Mouse (Mus musculus) kidney, postnatal 0 days (tissue): ENCODE measurements around the gene Eif2ak3. TPM values are rescaled to one million over a fixed set of nuclear protein-coding genes. Genes with fewer than 3 reads are reported as not detected.

ENCODE experiments used
- ATAC-seq: fragments of 200-750 bp; cut with Nextera tagmentation; replicated peaks from 2 replicates; pipeline ENCODE4 v1.8.0; 2017; ENCODE audit warnings: low read depth, moderate number of reproducible peaks, moderate TSS enrichment, moderate library complexity; ENCODE audit not compliant: low FRiP score
- DNase-seq: peaks from one replicate; pipeline ENCODE4 v3.0.0-alpha.2; 2016; ENCODE audit warnings: low spot score
- H3K27ac ChIP-seq: fragments of 300-500 bp; sonication (generic); 2 replicates; pipeline ENCODE4 v1.5.1; 2014; ENCODE audit warnings: mild to moderate bottlenecking
- H3K27me3 ChIP-seq: fragments of 300-500 bp; sonication (generic); 2 replicates; pipeline ENCODE4 v1.6.1; 2014; ENCODE audit warnings: low read length, mixed read lengths; ENCODE audit not compliant: insufficient read depth
- H3K36me3 ChIP-seq: fragments of 300-500 bp; sonication (generic); 2 replicates; pipeline ENCODE4 v1.6.1; 2014; ENCODE audit warnings: low read length, mixed read lengths; ENCODE audit not compliant: insufficient read depth
- H3K4me1 ChIP-seq: fragments of 300-500 bp; sonication (generic); replicated peaks from 2 replicates; pipeline ENCODE4 v1.6.1; 2014; ENCODE audit warnings: antibody characterized with exemption, low read length, mixed read lengths; ENCODE audit not compliant: insufficient read depth
- H3K4me2 ChIP-seq: fragments of 300-500 bp; sonication (generic); 2 replicates; pipeline ENCODE4 v1.6.1; 2014; ENCODE audit warnings: mild to moderate bottlenecking, low read length, moderate library complexity, mixed read lengths
- H3K4me3 ChIP-seq: fragments of 300-500 bp; sonication (generic); replicated peaks from 2 replicates; pipeline ENCODE4 v1.5.1; 2014; ENCODE audit warnings: low read depth, low read length
- H3K9ac ChIP-seq: fragments of 300-500 bp; sonication (generic); 2 replicates; pipeline ENCODE4 v1.6.1; 2014; ENCODE audit warnings: low read depth, low read length
- H3K9me3 ChIP-seq: fragments of 300-500 bp; sonication (generic); replicated peaks from 2 replicates; pipeline ENCODE4 v1.6.1; 2016; ENCODE audit warnings: low read length, inconsistent platforms, mixed read lengths
- CTCF ChIP-seq: IDR thresholded peaks from 2 replicates; pipeline ENCODE4 v1.5.1; 2016; ENCODE audit warnings: antibody characterized with exemption, low read depth, mild to moderate bottlenecking, moderate library complexity
- WGBS: fragments of 180-500 bp; shearing (Covaris S2); extraction: QIAGEN DNeasy Blood & Tissue Kit; methylation state at CpG from one replicate; pipeline ENCODE4 v1.1.7; 2014; 5-methylcytosine and 5-hydroxymethylcytosine counted together
- polyA plus RNA-seq: library from polyadenylated mRNA; unstranded; fragments of >200 nt; fragmentation: Nextera tagmentation; extraction: Ambion mirVana; gene quantifications from 2 replicates; pipeline ENCODE4 v1.2.1, GENCODE M21; 2015

Gene Eif2ak3
- polyA plus RNA-seq, 1 experiment from 2014 or later: 12.5 TPM

DNA sequence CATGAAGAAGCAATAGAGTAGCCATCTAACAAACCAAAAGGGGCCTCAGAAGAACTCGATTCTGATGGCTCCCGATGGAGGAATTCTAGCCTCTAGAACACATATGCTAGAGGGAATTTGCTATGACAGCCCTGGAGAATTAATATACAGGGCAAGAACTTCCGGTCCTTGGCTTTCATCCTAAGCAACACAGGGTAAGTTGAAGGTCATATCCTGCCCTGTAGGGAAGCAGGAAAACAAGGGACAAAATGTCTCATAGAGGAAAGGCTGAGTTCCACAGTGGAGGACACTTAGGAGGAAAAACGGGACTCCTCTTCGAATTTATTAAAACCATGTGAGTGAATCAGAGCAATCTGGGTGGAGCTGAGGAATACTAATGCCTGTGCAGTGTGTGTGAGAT is 1.3 kb upstream of the Eif2ak3 start:
- DNase-seq (peak; percentile 59), ATAC-seq (no peak)
- Histone ChIP-seq H3K4me3 (no peak overlapping the region), H3K9me3 (no peaks in the 10 kb centered on the region), H3K27me3 (no peaks in the 10 kb centered on the region), H3K36me3 (no peaks in the 10 kb centered on the region), H3K27ac (peak overlapping the region; percentile 87), H3K4me2 (peak overlapping the region; percentile 72), H3K9ac (peak overlapping the region; percentile 5; the same call in 1 of the 2 replicates), H3K4me1 (peaks cover 22% of the 10 kb centered on the region)
- TF ChIP-seq CTCF: no peak
- 45% methylated on average over 5 of the region's 5 CpGs for WGBS

DNA sequence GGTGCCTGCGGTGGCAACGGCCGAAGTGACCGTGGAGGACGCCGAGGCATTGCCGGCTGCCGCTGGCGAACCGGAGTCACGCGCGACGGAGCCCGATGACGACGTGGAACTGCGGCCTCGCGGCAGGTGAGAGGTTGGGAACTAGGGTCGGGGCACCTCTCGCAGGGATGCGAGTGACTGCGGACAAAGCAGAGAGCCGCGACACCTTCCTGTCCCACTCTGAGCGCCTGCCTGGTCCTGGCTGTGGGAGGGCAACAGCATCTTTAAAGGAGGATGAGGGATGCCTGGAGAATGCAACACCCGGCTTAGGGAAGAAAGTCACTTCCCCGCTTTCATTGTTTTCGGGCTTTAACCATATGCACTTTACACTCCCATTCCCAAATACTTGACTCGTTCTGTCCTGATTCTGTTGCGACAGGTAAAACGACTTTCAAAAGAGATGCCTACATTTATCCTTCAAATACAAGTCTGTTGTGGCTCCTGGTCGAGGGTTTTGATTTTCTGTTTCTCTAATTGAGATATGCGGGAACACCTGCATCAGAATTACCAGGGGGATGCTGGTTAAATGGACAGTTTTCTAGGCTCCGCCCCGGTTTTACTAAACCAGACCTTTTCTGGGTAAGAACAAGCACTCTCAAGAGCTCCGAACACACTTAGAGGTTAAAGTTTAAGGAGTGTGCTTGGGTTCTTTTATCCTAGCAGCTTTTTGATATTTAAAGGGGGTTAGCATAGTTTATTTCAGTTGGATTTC is 756 bp downstream of the Eif2ak3 start:
- ATAC-seq (no peak), DNase-seq (no peak)
- Histone ChIP-seq H3K36me3 (no peaks in the 10 kb centered on the region), H3K27me3 (no peaks in the 10 kb centered on the region), H3K9me3 (no peaks in the 10 kb centered on the region), H3K9ac (peak overlapping the region; percentile 81), H3K4me3 (peak overlapping the region; percentile 84), H3K4me1 (peaks cover 27% of the 10 kb centered on the region), H3K4me2 (peak overlapping the region; percentile 78), H3K27ac (peak overlapping the region; percentile 88)
- no peak for TF ChIP-seq CTCF
- under 1% methylated on average over 38 of the region's 38 CpGs for WGBS

DNA sequence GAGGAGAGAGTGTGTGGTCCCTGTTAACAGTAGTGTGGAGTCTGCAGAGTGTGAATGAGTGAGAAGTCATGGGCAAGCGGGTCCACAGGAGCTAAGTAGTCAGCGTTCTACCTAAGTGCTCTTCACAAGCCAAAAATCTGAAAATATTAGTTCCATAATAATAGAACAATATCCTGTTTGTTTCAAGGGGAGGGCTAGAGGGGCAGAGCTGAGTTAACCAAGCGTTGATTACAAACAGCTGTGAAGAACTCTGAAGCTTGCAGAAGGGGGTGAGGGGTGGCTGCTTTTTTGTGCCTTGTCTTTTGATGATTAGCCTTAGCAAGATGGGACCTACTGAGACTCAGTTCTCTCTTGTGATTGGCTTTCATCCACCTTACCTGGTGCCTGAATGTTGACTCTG is 3.1 kb downstream of the Eif2ak3 start:
- H3K9ac ChIP-seq: no peak overlapping the region
- TF ChIP-seq CTCF: no peak
- whole genome bisulfite sequencing: 52% methylated on average over 3 of the region's 3 CpGs
- H3K27me3 ChIP-seq: no peaks in the 10 kb centered on the region
- no peaks in the 10 kb centered on the region for H3K9me3 ChIP-seq
- DNase-seq (no peak), ATAC-seq (no peak)
- H3K36me3 ChIP-seq: no peaks in the 10 kb centered on the region
- H3K4me2 ChIP-seq: peak overlapping the region; percentile 6; the same call in 1 of the 2 replicates
- H3K4me3 ChIP-seq: no peak overlapping the region
- H3K27ac ChIP-seq: peak overlapping the region; percentile 14; the same call in 1 of the 2 replicates
- peaks cover 27% of the 10 kb centered on the region for H3K4me1 ChIP-seq

DNA sequence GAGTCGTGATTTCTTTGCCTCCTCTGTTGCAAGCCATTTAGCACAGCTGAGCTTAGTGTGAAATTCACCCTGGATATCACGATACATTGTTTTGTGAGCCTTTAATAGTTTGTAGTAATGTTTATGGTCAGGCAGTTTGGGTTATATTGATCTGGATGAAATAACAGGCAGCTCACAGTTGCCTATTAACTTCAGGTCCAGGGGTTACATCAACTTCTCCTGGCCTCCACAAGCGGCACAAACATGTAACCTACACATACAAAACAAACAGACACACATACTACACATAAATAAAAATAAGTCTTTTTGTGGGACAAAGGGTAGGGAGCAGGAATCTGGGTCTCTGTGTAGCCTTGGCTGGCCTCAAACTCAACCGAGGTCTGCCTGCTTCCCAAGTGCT is 9.1 kb downstream of the Eif2ak3 start:
- H3K4me3 ChIP-seq: no peak overlapping the region
- 58% methylated on average over 4 of the region's 4 CpGs for WGBS
- DNase-seq (no peak), ATAC-seq (no peak)
- H3K27me3 ChIP-seq: no peaks in the 10 kb centered on the region
- peaks cover 2% of the 10 kb centered on the region; the same call in 1 of the 2 replicates for H3K36me3 ChIP-seq
- H3K4me2 ChIP-seq: no peak overlapping the region
- peaks cover 4% of the 10 kb centered on the region; the same call in 1 of the 2 replicates for H3K4me1 ChIP-seq
- H3K27ac ChIP-seq: no peak overlapping the region
- TF ChIP-seq CTCF: no peak
- no peaks in the 10 kb centered on the region for H3K9me3 ChIP-seq
- no peak overlapping the region for H3K9ac ChIP-seq

DNA sequence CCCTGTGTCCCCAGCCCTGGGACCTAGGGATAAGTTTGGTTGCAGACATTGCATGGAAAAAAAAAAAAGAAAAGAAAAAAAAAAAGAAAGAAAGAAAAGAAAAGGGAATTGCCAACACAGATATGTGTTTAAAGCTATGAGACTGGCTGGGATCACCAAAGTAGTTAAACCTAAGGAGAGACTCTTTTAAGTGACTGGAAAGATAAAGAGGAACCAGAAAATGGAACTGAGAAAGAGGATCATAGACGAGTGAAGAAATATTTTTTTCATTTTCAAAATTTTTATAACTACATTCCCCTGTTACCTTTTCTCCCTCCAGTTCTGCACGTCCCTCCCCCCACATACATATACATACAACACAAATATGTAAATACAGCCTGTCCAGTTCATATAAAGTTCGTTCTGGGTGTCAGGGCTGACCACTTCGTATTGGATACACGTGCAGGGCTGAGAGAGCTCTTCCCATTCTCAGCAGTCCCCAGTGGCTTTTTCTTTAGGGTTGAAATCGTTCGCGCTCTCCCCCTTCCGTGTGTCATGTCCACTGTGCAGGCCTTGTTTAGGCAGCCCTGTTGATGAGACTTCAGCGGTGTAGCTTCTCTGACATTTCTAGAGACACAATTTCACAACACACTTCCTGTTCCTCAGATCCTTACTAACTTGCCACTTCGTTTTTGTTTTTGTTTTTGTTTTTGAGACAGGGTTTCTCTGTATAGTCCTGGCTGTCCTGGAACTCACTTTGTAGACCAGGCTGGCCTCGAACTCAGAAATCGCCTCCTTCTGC is 11.4 kb downstream of the Eif2ak3 start:
- no peaks in the 10 kb centered on the region for H3K27me3 ChIP-seq
- no peak for DNase-seq
- 87% methylated on average over 13 of the region's 13 CpGs for WGBS

DNA sequence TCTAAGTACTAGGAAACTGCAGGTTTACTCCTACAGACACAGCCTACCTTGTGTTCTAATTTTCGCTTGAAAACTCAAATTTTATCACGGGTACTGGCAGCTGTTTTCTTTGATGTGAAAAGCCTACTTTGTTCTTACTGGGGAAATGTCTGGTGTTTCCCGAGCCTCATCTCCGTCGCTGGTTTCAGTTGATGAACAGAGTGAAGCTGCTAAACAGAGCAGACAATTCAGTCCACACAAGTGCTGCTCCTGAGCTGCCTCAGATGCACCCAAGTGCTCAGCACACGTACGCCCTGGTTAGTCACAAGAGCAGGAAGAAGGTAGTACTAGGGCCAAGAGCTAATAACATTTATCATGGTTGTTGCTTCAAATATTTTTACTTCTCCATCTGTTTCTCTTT is 18.4 kb downstream of the Eif2ak3 start:
- no peak overlapping the region for H3K4me2 ChIP-seq
- H3K36me3 ChIP-seq: peaks cover 11% of the 10 kb centered on the region; the same call in 1 of the 2 replicates
- no peaks in the 10 kb centered on the region for H3K27me3 ChIP-seq
- H3K9ac ChIP-seq: no peak overlapping the region
- 84% methylated on average over 7 of the region's 7 CpGs for WGBS
- H3K9me3 ChIP-seq: no peaks in the 10 kb centered on the region
- no peak for TF ChIP-seq CTCF
- H3K27ac ChIP-seq: no peak overlapping the region
- H3K4me3 ChIP-seq: no peak overlapping the region
- H3K4me1 ChIP-seq: no peaks in the 10 kb centered on the region
- ATAC-seq: no peak
- no peak for DNase-seq

More for the DNA sequence above, 11.4 kb downstream of the Eif2ak3 start:
- no peak for TF ChIP-seq CTCF
- H3K4me1 ChIP-seq: no peaks in the 10 kb centered on the region
- H3K27ac ChIP-seq: no peak overlapping the region
- H3K9me3 ChIP-seq: no peaks in the 10 kb centered on the region
- no peak overlapping the region for H3K9ac ChIP-seq
- no peak for ATAC-seq
- no peak overlapping the region for H3K4me3 ChIP-seq
- H3K4me2 ChIP-seq: no peak overlapping the region
- peaks cover 11% of the 10 kb centered on the region; the same call in 1 of the 2 replicates for H3K36me3 ChIP-seq
